Mouse (Mus musculus) lung, postnatal 36 days (tissue): ENCODE data around the gene Ugt3a1.
"Not testable (repeated sequence)": the region's sequence is repeated elsewhere in the genome, so short reads cannot be mapped to it uniquely, and the experiment has no call there.

Experiments
- DNase-seq: peaks from one replicate; pipeline ENCODE4 v3.0.0; 2022; ENCODE audit warnings: mixed read lengths

Ugt3a1 gene

GRCm38 (mm10) chr15:9276838-9277295 lies at the start of gene Ugt3a1:
Gene Ugt3a1 (plus strand): TSS chr15:9276888.
- no peak for DNase-seq

DNA sequence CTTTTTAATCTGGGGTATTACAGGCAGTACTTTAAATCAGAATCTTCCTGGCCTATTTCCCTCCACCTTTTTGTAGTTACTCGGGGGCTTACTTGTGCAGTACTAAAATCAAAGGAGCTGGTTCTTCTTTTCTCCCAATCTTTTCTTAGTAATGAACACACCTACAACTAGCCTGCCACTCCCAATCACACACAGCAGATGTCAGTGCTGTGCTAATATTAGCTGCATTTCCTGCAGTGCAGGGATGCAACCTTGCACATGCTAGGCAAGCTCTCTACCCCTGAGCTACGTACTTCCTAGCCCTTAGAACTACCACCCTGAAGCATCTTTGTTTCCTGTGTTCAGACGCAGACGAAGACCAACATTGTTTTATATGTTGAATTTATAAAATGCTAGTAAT lies 45.8 kb upstream of the Ugt3a1 start:
- DNase-seq = not testable (repeated sequence)

GRCm38 (mm10) chr15:9246345-9246744 lies 30.3 kb upstream of the Ugt3a1 start:
- no peak for DNase-seq

GRCm38 (mm10) chr15:9252891-9253290 lies 23.8 kb upstream of the Ugt3a1 start:
- DNase-seq = no peak

DNA sequence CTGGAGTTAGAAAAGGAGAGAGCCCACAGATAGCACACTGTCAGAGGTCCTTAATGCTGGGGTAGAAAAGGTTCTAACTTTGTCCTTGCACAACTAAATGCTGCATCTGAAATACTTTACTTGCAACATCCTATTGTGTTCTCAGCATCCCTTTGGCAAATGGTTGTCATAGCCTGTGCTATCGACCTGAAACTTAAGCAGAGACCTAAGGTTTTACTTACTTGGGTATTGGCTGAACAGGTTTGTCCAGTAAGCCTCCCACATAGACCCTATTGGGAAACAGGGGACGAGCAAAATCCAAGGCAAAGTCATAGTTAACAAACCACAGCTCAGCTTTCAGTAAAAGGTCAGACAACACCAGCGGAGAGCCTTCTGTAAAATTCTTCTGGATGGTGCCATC lies 16.1 kb upstream of the Ugt3a1 start:
- no peak for DNase-seq

- no peak for DNase-seq
Measured at GRCm38 (mm10) chr15:9271876-9272275, 4.8 kb upstream of the Ugt3a1 start.

GRCm38 (mm10) chr15:9279026-9279425 lies 2.3 kb downstream of the Ugt3a1 start:
- DNase-seq = no peak

DNA sequence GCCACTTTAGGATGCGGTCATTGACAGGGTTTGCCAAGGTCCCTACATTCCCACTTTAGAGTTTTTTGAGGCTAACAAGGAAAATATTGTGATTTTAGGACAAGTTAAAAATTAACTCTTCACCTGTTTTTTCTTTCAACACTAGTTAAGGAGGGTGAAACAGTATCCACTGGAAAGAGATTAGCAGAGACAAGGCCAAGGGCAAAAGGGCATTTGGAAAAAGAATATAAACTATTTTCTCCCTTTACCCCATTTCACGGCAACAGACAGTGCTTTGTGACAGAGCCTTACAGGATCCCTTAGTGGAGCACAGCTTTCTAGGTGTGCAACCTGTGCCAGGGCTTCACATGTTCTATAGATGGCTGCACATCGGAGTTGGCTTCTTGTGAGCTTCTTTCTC lies 2.9 kb downstream of the Ugt3a1 start:
- no peak for DNase-seq

- DNase-seq = no peak
Measured at GRCm38 (mm10) chr15:9283165-9283564, 6.5 kb downstream of the Ugt3a1 start.

GRCm38 (mm10) chr15:9289660-9290059 lies 13.0 kb downstream of the Ugt3a1 start:
- DNase-seq = no peak

GRCm38 (mm10) chr15:9305978-9306692 lies 29.4 kb downstream of the Ugt3a1 start:
- no peak for DNase-seq

GRCm38 (mm10) chr15:9334596-9334995 lies 57.9 kb downstream of the Ugt3a1 start:
- DNase-seq = no peak

DNA sequence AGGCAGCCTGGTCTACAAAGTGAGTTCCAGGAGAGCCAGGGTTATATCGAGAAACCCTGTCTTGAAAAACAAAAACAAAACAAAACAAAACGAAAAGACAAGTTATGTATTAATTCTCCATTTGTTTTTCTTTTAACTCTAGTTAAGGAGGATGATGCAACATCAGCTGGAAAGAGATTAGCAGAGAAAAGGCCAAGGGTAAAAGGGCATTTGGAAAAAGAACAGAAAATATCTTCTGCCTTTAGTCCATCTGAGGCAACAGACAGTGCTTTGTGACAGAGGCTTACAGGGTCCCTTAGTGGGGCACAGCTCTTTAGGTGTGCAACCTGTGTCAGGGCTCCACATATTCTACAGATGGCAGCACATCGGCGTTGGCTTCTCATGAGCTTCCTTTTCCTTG lies 58.7 kb downstream of the Ugt3a1 start, which contains the start of gene Ugt3a2:
Ugt3a2 (plus strand) TSS at position 210 of the 400 bp plus-strand sequence.
- DNase-seq = no peak

GRCm38 (mm10) chr15:9336616-9337015 lies 59.9 kb downstream of the Ugt3a1 start:
- no peak for DNase-seq

DNA sequence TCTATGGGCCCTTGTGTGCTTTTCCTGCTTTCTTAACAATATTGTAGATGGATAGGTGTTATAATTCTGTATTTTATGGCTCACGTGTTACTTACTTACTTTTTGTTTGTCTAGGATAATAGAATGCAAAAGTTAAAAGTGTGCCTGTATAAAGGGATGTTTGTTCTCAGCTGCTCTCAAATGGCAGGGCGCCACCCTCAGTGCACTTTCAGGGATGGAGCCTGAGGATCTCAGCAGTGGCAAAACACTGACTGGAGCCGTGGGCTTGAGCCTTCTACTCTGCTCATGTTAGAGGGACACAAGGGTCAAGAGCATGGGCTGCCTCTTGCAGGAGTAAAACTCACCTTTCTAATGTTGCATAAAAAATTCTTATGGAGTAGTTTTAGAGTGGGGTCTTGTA lies 60.3 kb downstream of the Ugt3a1 start:
- no peak for DNase-seq

DNA sequence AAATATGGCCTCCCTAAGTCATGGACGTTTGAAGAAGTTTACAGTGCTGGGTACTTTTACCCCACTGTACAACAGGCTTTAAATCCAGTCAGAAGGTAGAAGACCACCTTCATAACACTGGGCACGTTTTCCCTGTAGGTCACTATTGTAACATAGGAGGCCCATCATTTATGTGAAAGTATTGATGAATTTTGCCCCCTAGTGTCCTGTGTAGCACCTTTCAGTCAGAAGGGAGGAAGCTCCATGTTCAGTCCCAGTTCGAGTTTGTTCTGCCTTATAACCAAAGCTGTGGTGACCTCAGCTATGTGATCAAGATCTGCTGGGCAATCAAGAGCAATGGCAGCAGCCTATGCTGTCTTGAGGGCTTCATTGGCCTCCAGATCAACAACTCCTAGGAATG lies 72.1 kb downstream of the Ugt3a1 start:
- no peak for DNase-seq

- no peak for DNase-seq
Measured at GRCm38 (mm10) chr15:9362801-9363200, 86.1 kb downstream of the Ugt3a1 start.
